Mouse (Mus musculus) erythroblast, embryonic 14.5 days (primary cell): ENCODE results near the gene Nfkbie. TPM values are rescaled to one million over a fixed set of nuclear protein-coding genes. Genes with fewer than 3 reads are reported as not detected.
A peak's percentile ranks its signal among the peaks of the same experiment; 100 is the strongest.

ENCODE experiments used
- H3K27me3 ChIP-seq: 2 replicates; pipeline ENCODE4 v1.6.1; 2012; ENCODE audit warnings: inconsistent platforms; ENCODE audit not compliant: control insufficient read depth
- H3K36me3 ChIP-seq: 2 replicates; pipeline ENCODE4 v1.6.1; 2012; ENCODE audit warnings: mild to moderate bottlenecking, inconsistent platforms; ENCODE audit not compliant: control insufficient read depth
- H3K4me1 ChIP-seq: 2 replicates; pipeline ENCODE4 v1.6.1; 2012; ENCODE audit warnings: inconsistent platforms; ENCODE audit not compliant: control insufficient read depth
- H3K4me3 ChIP-seq: replicated peaks from 2 replicates; pipeline ENCODE3; 2012; ENCODE audit warnings: moderate library complexity, mild to moderate bottlenecking, inconsistent platforms
- H3K9me3 ChIP-seq: 2 replicates; pipeline ENCODE4 v1.6.1; 2012; ENCODE audit warnings: low read length, inconsistent platforms, mixed read lengths; ENCODE audit not compliant: control insufficient read depth
- GATA1 ChIP-seq: IDR thresholded peaks from 2 replicates; pipeline ENCODE4 v1.6.1; 2012; ENCODE audit warnings: low read length, inconsistent platforms, mixed read lengths
- TAL1 ChIP-seq: IDR thresholded peaks from 3 replicates; pipeline ENCODE4 v1.6.1; 2012; ENCODE audit warnings: low read length, inconsistent platforms, mixed read lengths
- polyA plus RNA-seq: library from polyadenylated mRNA; stranded (reverse); fragments of >175 nt; gene quantifications from 2 replicates; pipeline ENCODE4 v1.2.3, GENCODE M21; 2012

The Nfkbie gene
- polyA plus RNA-seq, 1 experiment = 0.06 TPM

DNA sequence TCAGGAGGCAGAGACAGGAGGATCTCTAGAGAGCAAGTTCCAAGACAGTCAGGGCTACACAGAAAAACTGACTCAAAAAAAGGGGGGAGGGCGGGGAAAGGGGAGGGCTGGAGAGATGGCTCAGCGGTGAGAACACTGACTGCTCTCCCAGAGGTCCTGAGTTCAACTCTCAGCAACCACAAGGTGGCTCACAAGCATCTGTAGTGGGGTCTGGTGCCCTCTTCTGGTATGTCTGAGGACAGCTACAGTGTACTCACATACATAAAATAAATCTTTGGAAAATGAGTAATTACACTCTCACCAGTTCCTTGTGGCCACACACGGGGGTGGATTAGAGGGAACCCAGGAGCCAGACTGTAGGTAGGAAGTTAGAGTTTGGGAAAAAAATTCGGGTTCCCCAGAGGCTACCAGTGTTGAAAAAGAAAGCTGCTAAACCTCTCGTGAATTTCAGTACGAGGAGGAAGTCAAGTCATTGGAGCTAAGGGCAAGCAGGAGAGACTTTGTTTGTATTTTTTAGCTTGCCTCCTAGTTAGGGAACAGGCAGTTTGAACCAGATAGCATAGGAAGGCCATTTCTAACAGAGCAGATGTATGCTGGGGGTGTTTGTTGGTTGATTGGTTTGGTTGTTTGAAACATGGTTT, 27.3 kb downstream of the Nfkbie start:
- Histone ChIP-seq H3K4me3 (peak overlapping the region; percentile 25), H3K36me3 (peaks cover 51% of the 10 kb centered on the region), H3K9me3 (peaks cover 10% of the 10 kb centered on the region), H3K4me1 (peaks cover 79% of the 10 kb centered on the region), H3K27me3 (no peaks in the 10 kb centered on the region; the same call in 1 of the 2 replicates)
- no peak for TF ChIP-seq GATA1
- TF ChIP-seq TAL1 = no peak

DNA sequence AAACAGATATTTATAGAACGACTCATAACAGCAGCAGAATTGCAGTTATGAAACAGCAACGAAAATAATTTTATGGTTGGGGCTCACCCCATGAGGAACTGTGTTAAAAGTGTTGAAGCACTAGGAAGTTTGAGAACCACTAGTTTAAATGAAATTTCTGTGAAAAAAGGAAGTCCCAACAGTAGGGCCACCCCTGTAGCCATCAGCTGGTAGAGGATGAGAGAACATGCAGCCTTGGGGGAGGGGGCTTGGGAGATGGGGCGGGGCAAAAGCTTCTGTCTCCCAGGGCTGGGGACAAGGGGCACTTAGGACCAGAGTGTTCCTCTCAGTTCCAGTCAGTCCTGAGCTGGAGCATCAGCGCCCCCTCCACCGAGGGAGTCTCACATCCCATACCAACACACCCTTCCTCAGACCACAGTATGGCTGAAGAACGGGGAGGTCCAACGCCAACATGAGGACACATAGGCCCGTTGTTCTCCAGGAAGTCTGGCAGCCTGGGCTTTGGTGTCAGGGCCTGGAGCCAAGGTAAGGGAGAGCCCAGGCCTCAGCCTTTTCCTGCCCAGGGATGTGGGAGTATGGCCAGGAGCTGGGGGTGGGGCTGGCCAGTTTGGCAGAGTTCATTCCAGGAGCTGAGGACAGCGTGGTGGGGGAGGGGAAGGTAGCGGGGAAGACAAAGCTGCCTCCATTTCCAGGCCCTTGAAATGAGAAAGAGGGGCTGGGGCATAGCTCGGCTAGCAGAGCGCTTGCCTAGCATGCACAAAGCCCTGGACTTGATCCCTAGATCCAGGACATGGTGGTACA, 28.8 kb downstream of the Nfkbie start:
- TF ChIP-seq GATA1 (no peak), TAL1 (no peak)

DNA sequence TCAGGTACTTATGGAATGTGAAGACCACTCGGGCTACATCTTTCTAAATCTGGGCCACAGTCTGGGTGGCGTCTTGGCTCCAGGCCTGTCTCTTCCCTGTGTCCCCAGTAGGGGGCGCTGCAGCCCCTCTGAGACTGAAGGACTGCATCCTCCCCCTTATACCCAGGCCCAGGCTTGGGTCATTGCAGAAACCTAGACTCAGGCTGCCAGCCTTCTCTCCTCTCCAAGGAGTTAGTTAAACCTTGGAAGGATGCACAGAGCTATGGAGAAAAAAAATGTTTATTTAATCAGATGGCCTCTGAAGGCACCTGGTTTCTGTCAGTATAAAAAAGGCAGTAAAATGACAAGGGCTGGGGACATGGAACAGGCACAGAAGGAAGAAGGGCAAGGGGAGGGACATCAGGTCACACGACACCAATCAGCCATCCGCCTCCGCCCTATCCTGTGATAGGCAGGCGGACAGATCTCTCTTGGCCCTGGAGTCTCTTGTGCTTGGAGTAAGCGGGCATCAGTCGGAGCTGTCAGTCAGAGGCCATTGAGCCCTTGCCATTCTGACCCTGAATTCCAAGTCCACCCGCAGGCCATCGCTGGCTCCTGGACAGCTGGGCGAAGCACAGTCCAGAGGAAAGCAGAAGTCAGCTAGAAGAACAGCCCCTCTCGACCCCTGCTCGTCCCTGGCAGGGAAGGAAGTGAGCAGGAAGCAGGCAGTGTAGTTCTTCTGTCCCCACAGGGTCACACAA, 29.6 kb downstream of the Nfkbie start:
- H3K36me3 ChIP-seq = peaks cover 74% of the 10 kb centered on the region
- no peaks in the 10 kb centered on the region; the same call in 1 of the 2 replicates for H3K27me3 ChIP-seq
- no peak for TF ChIP-seq TAL1
- no peak for TF ChIP-seq GATA1
- peaks cover 16% of the 10 kb centered on the region for H3K9me3 ChIP-seq
- H3K4me3 ChIP-seq = no peak overlapping the region
- H3K4me1 ChIP-seq = peaks cover 84% of the 10 kb centered on the region

More for the DNA sequence above, 28.8 kb downstream of the Nfkbie start:
- Histone ChIP-seq H3K27me3 (no peaks in the 10 kb centered on the region; the same call in 1 of the 2 replicates), H3K36me3 (peaks cover 65% of the 10 kb centered on the region), H3K4me3 (no peak overlapping the region), H3K9me3 (peaks cover 16% of the 10 kb centered on the region), H3K4me1 (peaks cover 84% of the 10 kb centered on the region)

DNA sequence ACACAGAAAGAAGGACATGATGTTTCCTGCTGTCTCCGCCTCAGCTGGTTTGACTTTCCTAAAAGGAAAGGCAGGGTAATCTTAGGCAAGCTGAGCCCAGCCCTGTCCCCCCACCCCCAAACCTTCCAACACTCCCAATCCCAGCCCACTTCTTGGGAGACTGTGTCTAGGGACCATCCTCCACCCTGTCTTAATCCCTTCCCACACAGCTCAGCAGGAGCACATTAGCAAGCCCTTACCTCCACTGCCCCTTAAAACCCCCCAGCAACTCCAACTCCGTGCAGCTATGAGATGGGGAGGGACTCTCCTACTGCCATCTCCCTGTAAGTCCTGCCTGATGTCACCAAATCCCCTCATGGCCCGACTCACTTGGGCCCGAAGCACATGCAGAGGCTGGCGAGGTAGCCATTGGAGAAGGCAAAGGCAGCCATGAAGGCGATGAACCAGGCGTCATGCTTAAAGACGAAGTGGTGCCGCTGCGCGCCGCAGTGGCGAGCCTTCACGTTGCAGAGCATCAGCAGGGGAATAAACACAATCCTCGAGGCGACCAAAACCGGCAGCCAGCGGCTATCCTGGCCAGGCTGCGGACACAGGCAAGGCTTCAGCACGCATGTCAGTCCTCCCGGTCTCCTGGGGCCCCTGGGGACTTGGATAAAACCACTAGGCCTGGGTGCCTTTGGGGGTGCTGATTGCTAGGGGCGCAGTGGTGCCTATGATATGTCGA, 30.4 kb downstream of the Nfkbie start:
- Histone ChIP-seq H3K27me3 (no peaks in the 10 kb centered on the region; the same call in 1 of the 2 replicates), H3K4me1 (peaks cover 87% of the 10 kb centered on the region), H3K36me3 (peaks cover 81% of the 10 kb centered on the region), H3K4me3 (no peak overlapping the region), H3K9me3 (peaks cover 16% of the 10 kb centered on the region)
- TF ChIP-seq TAL1 = no peak
- TF ChIP-seq GATA1 = no peak

DNA sequence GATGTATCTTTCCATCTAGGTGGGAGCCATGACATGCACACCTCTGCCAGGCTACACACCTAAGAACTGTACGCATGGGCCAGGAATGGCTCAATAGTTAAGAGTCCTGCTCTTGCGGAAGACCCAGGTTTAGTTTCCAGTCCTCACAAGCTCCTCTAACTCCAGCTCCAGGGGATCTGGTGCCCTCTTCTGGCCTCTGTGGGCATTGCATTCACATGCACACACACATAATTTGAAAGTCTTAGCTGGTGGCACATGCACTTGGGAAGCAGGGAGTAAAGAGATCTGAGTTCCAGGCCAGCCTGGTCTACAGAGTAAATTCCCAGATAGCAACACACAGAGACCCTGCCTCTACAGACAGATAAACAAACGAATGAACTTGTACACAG, 30.9 kb downstream of the Nfkbie start:
- Histone ChIP-seq H3K9me3 (peaks cover 16% of the 10 kb centered on the region), H3K27me3 (no peaks in the 10 kb centered on the region; the same call in 1 of the 2 replicates), H3K4me1 (peaks cover 87% of the 10 kb centered on the region), H3K36me3 (peaks cover 87% of the 10 kb centered on the region), H3K4me3 (no peak overlapping the region)
- TF ChIP-seq GATA1 (no peak), TAL1 (no peak)

DNA sequence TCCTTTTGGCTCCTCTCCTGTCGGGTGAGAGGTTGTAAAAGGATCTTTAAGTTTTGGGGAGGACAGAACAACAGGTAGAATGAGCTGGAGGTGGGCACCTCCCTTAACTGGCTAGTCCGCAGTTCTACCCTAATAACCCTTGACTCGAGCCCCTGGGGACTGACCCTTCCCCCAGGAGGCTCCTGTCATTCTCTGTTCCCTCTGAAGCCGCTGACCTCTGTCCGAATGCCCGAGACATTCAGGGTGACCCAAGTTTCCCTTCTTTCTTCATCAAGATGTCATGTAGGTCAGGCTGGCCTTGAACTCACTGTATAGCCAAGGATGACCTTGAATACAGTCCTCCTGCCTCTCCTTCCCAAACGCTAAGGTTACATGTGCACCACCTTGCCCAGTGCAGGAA, 32.9 kb downstream of the Nfkbie start:
- Histone ChIP-seq H3K9me3 (peaks cover 16% of the 10 kb centered on the region), H3K36me3 (peaks cover 99% of the 10 kb centered on the region), H3K4me3 (no peak overlapping the region), H3K27me3 (no peaks in the 10 kb centered on the region; the same call in 1 of the 2 replicates), H3K4me1 (peaks cover 87% of the 10 kb centered on the region)
- no peak for TF ChIP-seq TAL1
- TF ChIP-seq GATA1 = no peak

DNA sequence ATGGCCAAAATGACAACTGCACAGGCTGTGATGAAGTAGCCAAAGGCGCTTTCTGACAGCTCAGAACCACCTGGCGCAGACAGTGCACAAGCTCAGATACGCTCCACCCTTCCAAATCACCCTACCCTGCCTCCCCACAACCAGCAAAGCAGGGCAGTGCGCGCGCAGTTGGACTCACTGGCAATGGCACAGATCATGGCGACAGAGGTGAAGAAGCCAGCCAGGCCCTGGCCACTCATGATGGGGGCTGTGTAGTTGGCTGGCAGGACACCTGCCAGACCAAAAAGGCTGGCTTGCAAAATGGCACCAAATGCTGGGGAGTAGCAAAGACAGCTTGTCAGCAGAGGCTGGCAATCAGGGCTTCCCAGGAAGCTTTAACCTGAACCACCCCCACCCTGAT, 33.7 kb downstream of the Nfkbie start:
- peaks cover 16% of the 10 kb centered on the region for H3K9me3 ChIP-seq
- no peak overlapping the region for H3K4me3 ChIP-seq
- TF ChIP-seq GATA1 (no peak), TAL1 (no peak)
- H3K27me3 ChIP-seq = no peaks in the 10 kb centered on the region; the same call in 1 of the 2 replicates
- H3K4me1 ChIP-seq = peaks cover 86% of the 10 kb centered on the region
- H3K36me3 ChIP-seq = peaks cover 96% of the 10 kb centered on the region

DNA sequence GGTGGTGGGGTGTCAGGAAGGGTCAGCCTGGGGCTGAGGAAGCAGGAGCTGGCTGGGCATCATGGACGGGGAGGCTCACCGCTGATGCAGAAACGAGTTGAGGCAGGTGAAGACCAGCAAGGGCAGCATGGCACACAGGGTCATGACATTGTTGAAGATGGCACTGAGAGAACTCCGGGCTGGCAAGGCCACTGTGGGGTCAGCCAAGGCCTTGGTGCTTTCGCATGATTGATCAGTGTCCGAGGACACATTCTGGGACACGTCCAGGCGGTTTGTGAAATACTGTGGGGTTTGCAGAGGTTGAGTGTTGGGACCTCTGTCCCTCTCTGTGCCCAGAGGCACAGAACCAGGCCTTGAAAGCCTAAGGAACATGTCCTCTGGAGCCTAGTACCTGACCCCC, 34.3 kb downstream of the Nfkbie start:
- peaks cover 94% of the 10 kb centered on the region for H3K36me3 ChIP-seq
- peaks cover 85% of the 10 kb centered on the region for H3K4me1 ChIP-seq
- TF ChIP-seq GATA1 (no peak), TAL1 (no peak)
- peaks cover 16% of the 10 kb centered on the region for H3K9me3 ChIP-seq
- no peaks in the 10 kb centered on the region; the same call in 1 of the 2 replicates for H3K27me3 ChIP-seq
- peak overlapping the region; percentile 1 for H3K4me3 ChIP-seq
